Mouse (Mus musculus): Measurements from ENCODE around the gene Pard3b.

The Pard3b gene

DNA sequence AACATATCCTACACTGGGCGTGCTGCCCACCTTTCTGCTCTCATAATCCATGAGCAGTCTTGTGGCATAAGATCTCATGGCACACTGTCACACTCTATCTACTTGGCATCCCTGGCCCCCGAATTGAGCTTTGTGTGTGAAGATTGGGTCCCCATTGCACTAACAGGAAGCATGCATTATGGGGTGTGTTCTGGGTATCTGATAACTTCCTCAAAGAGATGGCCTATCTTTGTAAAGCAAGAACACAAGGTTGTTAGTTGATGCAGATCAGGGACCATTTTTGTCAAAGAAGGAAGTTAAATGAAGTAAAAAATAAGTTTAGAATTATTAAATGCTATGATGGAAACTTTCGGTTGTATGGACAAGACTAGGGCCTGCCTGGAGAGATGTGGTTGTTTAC is 755.9 kb downstream of the Pard3b start:
- no peak for DNase-seq (ENCODE audit: low spot score)

- DNase-seq (ENCODE audit: low spot score), result no peak
Measured at GRCm38 (mm10) chr1:62398261-62398660, 759.6 kb downstream of the Pard3b start.

GRCm38 (mm10) chr1:62398738-62399137 is 760.1 kb downstream of the Pard3b start:
- DNase-seq (ENCODE audit: low spot score), result no peak

- no peak for DNase-seq (ENCODE audit: low spot score)
Measured at GRCm38 (mm10) chr1:62405061-62405460, 766.4 kb downstream of the Pard3b start.

GRCm38 (mm10) chr1:62411368-62411767 is 772.7 kb downstream of the Pard3b start:
- DNase-seq (ENCODE audit: low spot score), result no peak

GRCm38 (mm10) chr1:62412019-62412418 is 773.4 kb downstream of the Pard3b start:
- DNase-seq (ENCODE audit: low spot score), result no peak

- no peak for DNase-seq (ENCODE audit: low spot score)
Measured at GRCm38 (mm10) chr1:62412988-62413387, 774.4 kb downstream of the Pard3b start.

DNA sequence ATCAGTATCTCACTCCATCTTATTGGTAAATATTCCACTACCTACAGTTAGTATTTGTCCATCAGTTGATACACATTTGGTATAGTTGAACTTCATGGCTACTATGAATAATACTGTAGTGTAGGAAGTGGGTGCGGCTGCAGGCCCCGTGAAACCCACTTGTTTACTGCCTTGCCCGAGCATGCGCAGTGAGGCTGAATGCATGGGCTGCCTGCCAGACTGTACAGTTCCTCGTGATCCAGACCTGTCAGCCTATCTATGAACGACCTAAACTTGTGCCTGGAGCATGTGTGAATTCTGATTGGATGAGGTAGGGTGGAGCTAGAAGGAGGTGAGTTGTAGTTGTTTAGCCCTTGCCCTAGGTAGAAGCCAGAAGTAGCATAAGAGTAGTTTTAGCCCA is 775.9 kb downstream of the Pard3b start:
- no peak for DNase-seq (ENCODE audit: low spot score)

DNA sequence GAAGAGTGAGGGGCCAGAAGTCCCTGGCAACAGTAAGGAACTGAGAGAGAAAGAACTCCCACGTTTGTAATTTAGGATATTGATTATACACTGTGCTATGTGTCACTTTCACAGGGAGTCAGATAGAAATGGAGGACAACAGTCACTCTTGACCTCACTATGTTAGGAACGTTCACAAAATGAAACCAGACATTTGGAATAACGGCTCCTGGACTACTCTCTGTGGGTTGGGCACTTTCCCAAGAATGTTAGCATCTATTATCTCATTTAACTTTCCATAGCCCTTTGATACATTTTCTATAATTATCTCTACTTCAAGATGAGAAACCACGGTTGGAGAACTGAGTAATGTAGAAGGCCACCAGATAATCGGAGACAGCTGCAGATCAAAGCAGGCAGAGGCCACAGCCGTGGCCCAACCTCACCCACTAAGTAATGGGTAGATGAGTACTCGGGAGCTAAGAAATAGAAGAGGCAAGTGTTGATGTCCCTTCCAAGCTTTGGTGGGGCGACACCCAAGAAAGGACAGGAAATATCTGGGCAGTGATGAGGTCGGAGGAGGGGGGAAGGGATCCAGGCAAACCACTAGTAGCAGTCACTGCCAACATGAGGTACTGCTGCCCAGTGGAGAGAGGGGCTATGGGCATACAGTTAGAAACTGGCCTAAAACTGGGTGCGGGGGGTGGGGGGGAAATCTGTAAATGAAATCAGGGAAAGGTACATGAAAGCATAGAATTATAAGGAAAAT is 778.2 kb downstream of the Pard3b start:
- no peak for DNase-seq (ENCODE audit: low spot score)

DNA sequence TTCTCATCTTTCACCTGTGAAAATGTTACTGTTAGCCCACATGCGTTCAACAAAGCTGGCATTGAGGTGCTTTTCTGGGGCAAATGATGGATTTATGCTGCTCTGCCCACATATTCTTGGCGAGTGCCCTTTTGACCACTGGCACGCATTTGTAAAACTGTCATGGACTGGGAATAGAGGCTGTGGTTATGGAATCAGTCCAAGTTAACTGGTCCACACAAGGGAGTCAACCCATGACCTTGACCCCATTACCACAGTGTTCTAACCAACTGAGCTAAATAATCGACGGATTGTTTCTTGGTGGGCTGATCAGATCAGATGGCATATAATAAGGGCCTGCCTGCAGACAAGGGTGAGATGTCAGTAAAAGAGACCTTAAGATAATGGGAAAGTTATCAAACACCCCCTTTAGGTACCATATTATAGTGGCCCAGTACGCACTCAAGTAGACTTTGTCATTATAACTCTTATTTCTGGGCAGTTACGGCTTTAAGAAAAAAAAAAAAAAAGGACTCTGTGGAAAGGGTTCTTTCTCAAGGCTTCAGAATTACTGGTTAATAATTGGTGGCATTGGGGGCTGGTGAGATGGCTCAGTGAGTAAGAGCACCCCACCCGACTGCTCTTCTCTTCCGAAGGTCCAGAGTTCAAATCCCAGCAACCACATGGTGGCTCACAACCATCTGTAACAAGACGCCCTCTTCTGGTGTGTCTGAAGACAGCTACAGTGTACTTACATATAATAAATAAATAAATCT is 784.4 kb downstream of the Pard3b start:
- no peak for DNase-seq (ENCODE audit: low spot score)

DNA sequence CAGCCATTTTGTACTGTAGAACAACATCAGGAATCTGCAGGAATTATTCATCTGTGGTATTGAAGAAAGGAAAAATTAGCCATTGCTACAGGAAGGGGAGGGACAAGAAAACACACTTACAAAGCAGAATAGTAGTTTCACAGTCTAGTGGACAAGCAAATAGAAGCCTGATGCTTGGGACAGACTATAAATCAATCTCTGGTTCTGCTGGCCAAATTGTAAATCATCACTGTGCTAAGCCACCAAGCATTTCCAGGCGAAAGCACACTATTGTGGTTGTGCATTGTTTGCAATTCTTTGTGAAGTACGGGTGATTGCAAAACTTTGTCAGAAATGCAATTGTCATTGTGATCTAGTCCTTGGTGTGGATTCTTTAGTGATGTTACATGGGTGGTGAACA is 786.7 kb downstream of the Pard3b start:
- no peak for DNase-seq (ENCODE audit: low spot score)

- no peak for DNase-seq (ENCODE audit: low spot score)
Measured at GRCm38 (mm10) chr1:62428736-62429135, 790.1 kb downstream of the Pard3b start.

DNA sequence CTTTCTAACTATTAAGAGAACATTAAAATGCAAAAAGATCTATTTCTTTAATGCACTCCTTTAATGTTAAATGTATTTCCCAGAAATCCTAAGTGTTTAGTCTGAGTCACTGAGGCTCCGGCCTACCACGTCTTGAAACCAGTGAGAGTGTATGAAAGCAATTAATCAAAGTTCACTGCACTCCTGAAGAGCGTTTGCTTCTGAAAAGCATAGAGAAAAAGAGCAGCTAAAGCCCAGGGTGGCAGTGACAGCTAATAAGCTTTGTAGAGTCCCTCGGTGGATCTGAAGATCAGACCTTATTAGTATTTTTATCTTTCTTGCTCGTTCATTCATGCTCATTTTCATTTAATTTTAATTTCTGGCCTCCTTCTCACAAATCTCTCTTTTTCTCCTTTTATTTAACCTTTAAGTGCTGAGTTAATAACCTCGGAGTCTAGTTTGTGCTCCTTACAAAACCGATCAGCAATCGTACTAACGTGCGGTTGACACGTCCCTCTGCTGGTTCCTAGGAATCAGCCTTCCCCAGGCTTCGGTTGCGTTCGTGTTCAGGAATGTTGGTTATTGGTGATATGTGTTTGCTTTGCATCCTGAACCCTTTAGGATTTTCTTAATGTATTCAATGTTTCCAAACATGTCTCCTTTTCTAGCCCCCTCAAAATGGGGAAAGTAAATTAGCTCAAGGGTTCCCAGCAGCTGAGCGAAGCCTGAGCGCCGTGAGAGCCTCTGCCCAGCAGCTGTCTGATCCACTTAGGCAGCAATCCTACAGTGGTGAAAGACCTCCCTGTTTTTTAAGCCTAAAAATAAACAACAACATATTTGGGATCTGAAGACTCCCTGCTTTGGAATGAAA is 790.9 kb downstream of the Pard3b start:
- DNase-seq (ENCODE audit: low spot score), result no peak

DNA sequence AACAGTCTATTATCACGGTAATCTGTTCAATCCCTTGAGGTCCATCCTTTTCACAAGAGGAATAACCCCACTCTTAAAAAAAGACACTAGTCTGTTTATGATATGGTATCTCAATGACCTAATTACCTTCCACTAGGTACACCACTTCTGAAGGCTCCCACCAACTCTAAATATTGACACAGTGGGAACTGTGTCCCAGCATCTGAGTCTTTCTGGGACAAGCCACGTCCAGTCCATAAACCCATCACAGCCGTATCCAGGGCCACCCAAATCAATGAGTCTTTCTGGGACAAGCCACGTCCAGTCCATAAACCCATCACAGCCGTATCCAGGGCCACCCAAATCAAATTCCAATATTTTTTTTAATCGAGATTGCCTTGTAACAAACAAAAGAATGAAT is 792.4 kb downstream of the Pard3b start:
- no peak for DNase-seq (ENCODE audit: low spot score)

- no peak for DNase-seq (ENCODE audit: low spot score)
Measured at GRCm38 (mm10) chr1:62433891-62434290, 795.3 kb downstream of the Pard3b start.

DNA sequence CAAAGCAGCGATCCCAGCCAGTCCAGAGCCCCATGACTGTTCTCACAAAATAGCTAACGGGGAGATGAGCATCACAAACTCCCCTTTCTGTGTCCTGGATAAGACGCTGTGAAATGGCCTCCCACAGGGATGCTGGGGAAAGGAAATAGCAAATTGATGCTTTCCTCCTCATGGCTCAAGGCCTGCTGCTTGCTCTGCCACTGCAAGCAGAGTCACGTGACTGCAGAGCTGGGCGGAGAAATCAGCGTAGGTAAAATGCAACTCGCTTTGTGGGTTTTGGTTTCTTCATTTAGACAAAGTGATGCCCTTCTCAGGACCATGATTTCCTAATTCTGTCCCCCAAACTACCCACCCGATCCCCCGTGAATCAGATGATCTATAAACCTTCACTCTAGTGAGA is 797.2 kb downstream of the Pard3b start:
- DNase-seq (ENCODE audit: low spot score), result no peak

GRCm38 (mm10) chr1:62436304-62436703 is 797.7 kb downstream of the Pard3b start:
- DNase-seq (ENCODE audit: low spot score), result no peak

GRCm38 (mm10) chr1:62437493-62437892 is 798.9 kb downstream of the Pard3b start:
- no peak for DNase-seq (ENCODE audit: low spot score)

GRCm38 (mm10) chr1:62444406-62444805 is 805.8 kb downstream of the Pard3b start:
- DNase-seq (ENCODE audit: low spot score), result no peak

DNA sequence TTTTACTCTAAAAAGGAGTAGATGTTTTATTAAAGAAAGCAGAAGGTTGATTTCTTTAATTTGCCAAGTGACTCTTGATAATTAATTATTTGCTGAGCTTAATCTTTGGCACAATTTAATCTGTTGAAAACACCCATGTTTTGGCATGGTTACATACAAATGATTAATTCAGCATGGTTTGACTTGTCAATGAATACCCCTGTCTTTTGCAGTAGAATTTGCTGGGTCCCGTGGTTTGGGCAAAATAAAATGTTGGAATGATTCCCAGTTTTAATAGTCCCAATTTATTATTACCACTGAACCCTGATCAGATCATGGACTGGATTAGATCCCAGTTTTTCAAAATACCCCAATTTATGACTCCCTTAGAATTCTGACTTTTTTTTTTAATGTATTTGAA is 808.2 kb downstream of the Pard3b start:
- DNase-seq (ENCODE audit: low spot score), result no peak

GRCm38 (mm10) chr1:62449193-62449875 is 810.7 kb downstream of the Pard3b start:
- DNase-seq (ENCODE audit: low spot score), result no peak

DNA sequence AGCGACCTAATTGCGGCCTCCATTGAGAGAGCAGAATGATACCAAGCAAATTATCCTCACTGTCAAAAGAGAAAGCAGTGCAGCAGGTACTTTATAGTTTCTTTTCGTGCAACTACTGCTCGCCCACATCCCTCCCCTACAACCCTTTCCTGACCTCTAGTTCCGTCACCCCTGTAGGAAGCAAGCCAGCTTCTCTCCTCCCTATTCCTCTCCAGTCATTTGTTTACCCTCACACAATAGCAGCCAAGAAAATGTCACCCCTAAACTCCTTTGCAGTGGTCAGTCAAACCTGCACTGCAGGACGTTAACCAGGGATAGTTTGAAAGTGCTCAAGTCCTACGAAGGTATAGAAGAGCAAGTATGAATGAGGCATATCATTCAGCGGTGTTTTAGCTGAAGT is 826.9 kb downstream of the Pard3b start:
- DNase-seq (ENCODE audit: low spot score), result no peak
